Mouse (Mus musculus) lung, postnatal 4 days (tissue): ENCODE measurements at regions not wholly inside any gene's neighbourhood (a gene's known extent, or its start where the extent isn't known, plus 50 kb on each side); places are given as distances from the start of the nearest gene placed in this dataset.
A peak's percentile ranks its signal among the peaks of the same experiment; 100 is the strongest.

ENCODE experiments used
- DNase-seq, 2 experiments: peaks; one replicate each; pipeline ENCODE4 v3.0.0; 2021

GRCm38 (mm10) chr7:73151586-73152467 is 223.5 kb upstream of the Rgma start:
- DNase-seq, result no peak

GRCm38 (mm10) chr7:73153668-73154067 is 221.6 kb upstream of the Rgma start:
- no peak for DNase-seq

- no peak for DNase-seq
These were observed 216.5 kb upstream of the Rgma start for GRCm38 (mm10) chr7:73158833-73159232.

DNA sequence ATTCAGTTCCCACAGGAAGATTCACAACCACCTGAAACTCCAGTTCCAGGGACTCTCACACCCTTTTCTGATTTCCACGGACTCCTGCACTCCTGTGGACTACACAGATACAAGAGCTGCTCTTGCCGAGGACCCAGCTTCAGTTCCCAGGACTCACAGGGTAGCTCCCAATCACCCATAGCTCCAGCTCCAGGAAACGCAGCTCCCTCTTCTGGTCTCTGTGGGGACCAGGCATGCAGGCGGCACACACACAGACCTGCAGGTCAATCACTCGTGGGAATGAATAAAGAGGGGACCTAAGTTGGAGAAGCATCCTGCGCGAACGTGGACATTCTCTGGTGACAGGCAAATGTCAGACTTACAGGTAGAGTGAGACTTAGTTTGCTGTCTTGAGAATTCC is 214.3 kb upstream of the Rgma start:
- no peak for DNase-seq

GRCm38 (mm10) chr7:73163687-73164086 is 211.6 kb upstream of the Rgma start:
- no peak for DNase-seq

DNA sequence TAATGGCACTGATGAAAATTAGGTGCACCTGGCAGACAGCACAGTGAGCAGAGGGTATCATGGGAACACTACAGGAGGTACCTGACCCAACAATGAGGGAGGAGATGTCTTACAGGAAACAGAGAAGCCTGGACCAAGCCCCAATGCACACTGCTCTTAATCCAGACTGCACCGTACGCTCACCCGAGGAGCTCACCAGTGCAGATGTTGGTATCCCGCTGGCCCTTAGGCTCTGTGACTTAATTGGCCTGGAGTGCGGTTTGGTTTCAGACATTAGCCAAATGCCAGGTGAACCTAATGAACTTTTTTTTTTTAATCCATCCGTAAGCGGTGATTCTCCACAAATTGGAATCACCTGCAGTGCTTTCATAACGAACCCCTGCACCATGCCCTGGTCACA is 209.8 kb upstream of the Rgma start:
- no peak for DNase-seq

DNA sequence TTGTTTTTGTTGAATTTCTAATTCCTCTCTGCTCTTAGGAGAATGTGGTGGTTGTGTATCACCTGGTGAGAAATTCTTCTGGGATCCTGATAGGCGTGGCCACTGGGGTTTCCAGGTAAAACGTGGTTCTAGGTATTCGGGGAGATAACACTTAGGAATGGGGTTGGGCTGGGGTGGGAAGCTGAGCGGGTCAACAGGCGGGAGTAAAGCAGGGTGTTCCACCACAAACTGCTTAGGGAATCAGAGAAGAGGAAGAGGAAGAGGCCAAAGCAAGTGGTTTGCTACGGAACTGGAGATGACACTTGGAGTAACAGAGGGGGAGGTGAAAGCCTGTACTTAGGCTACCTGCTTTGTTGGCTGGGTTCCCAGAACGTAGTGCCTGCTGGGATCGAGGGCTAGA is 205.9 kb upstream of the Rgma start:
- no peak for DNase-seq

DNA sequence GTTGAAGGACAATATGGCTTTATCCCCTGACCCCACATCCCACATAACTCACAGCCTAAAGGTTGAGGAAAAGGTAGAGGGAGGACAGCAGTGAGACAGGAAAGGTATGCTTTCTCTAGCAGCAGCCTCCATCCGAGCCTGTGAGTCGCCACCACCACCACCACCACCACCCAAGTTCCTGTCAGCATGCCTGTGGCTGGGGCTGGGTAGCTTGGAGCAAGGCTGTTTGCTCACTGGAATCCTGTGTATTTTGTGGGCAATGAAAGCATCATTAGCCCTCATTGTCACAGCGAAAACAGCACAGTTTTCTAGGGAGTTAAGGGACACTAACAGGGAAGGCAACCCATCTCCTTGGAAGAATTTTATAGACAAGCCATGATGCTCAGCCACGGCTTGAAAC is 202.7 kb upstream of the Rgma start:
- no peak for DNase-seq

- peak in 1 of 2 experiments; percentile 58 for DNase-seq
These were observed 191.5 kb upstream of the Rgma start for GRCm38 (mm10) chr7:73183761-73184160.

- DNase-seq, result no peak
These were observed 190.9 kb upstream of the Rgma start for GRCm38 (mm10) chr7:73184208-73185070.

GRCm38 (mm10) chr7:73185071-73185531 is 190.2 kb upstream of the Rgma start:
- DNase-seq, result no peak

GRCm38 (mm10) chr7:73185591-73185990 is 189.7 kb upstream of the Rgma start:
- DNase-seq, result no peak

- no peak for DNase-seq
These were observed 188.8 kb upstream of the Rgma start for GRCm38 (mm10) chr7:73186501-73186900.

DNA sequence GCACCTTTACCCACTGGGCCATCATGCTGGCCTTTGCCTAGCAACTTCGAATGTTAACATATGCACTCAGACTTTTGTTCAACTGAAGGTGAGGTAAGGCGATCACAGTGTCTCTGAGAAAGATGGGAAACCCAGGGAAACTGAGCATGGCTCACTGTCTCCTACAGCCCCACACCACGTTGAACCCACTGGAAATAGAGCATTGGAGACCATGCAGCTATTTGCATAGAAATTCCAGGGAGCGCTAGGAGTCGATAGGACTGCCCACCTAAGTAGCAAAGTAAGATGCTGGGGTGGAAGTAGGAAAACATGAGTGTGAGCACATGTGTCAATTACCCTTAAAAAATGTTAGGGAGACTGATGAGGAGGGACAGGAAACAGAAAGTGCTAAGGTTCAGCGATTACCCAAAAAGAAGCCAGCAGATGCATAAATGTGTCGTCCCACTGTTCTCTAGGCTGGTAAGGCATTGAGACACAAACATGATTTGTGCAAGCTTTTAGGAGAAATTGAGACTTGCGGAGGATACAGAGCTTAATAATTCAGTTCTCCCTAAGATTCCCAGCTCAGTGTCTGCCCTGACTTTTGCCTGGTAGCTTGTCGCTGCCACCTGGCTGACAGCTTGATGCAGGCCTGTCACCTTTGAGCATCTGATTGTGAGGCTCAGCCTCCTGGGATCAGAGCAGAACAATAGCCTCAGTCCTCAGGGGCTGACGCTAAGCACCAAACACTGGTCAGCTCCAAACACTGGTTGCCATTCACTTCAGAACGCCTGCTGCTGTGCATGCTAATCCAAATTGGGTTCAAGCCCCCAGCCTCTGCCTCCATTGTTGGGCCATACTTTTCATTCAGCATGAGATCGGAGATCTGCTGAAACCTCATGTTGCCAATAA is 183.7 kb upstream of the Rgma start:
- no peak for DNase-seq

DNA sequence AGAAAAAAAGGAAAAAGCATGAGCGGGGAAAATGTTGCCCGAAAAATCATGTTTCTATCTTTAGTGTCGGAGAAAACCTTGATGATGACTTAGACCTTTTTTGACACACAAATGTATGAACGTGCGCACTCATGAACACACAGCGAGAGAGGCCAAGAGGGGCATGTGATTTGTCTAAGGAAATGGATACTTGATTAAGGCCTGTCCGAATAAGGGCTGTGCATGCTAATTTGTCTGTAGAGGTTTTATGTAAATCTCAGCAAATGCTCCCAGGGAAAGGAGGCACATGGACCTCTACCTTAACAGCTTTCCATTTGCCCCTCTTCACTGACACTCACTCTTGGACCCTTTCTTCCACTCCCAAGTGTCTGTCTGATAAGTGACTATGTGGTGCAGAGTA is 182.5 kb upstream of the Rgma start:
- no peak for DNase-seq

DNA sequence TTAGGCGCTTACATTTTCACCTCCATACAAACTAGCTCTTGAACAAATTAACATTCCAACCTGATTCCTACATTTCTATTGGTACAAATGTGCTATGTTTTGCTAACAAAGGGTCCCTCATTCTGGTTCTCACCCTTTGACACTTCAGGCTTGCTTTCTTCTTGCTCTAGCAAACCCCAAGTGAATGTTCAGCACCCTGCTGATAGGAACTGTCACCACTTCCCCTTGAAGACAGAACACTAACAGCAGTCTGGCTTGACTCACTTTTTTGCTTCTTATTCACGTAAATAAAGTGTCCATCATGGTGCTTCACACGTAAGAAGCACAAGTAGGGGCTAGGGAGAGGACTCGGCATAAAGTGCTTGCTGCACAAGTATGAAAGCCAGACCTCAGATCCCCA is 180.0 kb upstream of the Rgma start:
- DNase-seq, result no peak

DNA sequence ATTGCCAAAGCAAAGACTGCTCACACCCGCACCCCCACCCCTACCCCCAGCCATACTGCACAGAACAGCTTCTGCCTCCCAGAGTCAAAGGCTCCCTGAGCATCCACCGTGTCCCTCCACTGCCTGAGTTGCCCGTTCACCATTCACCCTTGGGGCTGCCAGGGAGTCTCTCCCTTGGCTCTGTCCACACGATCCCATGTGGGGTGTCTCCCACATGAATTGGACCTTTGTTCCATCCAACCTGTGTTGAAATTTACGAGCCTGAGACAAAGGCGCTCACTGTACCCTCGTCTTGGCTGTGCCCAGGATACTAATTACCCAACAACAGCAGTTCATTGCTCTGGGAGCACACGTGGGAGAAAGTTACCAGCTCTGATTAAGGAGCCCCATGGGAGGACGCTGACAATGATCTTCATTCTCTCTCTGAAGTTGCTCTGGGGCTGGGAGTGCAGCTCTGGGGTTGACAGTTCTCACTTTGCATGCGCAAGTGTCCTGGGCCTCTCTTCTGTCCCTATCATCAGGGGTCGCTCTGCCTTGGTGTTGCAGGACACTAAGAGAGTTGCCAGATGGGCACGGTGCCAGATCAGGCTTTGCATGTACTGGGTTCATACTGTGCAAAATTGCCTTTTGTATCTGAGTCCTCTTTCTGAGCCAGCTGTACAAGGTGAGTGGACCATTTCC is 178.3 kb upstream of the Rgma start:
- DNase-seq, result peak in 1 of 2 experiments; percentile 26

DNA sequence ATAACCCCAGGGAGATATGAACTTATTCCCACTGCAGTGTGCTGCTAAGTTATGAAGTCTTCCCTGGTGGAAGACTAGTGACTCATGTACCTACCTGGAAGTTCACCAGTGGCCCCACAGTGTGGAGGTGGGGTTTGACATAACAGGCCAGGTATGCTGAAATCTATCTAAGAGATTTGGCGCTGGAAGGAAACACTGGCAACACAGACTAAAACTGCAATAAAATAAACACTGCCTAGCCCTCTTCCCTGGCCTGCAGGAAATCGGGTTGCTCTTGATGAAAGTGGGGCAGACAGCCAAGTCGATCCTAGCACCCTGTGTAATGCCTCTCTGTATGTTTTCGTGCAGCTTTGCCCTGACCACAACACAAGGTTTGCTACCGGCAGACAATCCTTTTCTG is 177.2 kb upstream of the Rgma start:
- DNase-seq, result peak in 1 of 2 experiments; percentile 8

GRCm38 (mm10) chr7:73199967-73200366 is 175.3 kb upstream of the Rgma start:
- peak in 1 of 2 experiments; percentile 3 for DNase-seq

DNA sequence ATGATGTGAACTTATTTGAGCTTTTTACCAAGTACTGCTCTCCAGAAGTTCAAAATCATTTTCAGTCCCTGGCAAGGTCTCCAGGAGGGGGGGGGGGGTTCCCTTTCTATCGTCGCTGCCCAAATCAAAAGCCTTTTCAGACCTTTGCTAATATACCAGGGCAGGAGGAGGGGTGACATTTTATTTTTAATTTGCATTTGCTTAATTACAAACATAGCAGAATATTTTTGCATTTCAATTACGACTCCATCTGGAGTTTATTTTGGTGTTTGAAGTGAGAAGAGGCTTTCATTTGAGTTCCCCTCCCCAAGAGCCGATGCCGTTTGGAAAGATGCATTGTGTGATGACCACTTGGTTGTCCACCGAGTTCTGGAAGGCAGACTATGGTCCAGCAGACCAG is 174.0 kb upstream of the Rgma start:
- DNase-seq, result peak in 1 of 2 experiments; percentile 1

DNA sequence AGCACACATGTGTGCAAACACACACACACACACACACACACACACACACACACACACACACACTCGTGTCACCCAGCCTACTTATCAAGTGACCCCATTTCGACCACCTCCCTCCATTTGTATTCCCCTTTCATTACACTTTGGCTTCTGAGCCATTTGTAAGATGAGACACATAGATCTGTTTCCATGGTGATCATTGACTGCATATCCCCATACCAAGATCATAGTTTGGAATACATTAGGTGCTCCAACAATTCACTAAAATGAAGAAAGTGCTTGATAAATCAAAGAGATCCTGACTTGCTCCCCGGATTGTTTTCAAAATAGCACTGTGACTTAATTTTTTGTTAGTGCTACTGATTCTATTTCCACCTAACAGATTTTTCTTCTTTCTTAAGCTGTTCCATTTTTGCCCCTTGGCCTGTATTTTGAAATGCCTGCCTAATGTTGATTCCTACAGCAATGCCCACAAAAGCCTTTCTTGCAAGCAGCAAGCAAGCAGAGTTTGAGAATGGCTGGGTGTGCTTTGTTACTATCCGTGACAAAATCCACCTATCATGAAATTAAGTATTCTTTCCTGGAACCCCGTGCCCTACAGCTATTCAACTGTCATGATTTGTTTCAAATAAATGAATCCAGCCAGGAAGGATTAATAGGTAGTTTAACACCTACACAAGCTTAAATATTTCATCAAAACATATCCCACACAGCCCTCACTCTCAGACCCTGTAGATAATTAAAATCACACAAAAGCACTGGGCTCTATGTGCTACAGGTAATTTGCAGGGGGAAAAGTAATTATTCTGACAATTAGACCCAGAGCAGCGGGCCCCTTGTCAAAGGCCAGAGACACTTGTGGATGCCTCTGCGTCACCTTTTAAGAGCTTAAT is 168.1 kb upstream of the Rgma start:
- no peak for DNase-seq
